Mouse (Mus musculus) testis, adult 2 months (tissue): Measurements from ENCODE around the gene Pcdh7.

ENCODE experiments used
- CTCF ChIP-seq: fragments of 200-500 bp; IDR thresholded peaks from 2 replicates; pipeline ENCODE4 v1.5.1; 2012; ENCODE audit warnings: low read depth, mild to moderate bottlenecking, inconsistent platforms, low read length, moderate library complexity; ENCODE audit not compliant: control insufficient read depth, insufficient read depth, insufficient replicate concordance
- POLR2A ChIP-seq: fragments of 200-500 bp; IDR thresholded peaks from 2 replicates; pipeline ENCODE4 v1.6.1; 2012; ENCODE audit warnings: low read depth, mild to moderate bottlenecking, inconsistent platforms, low read length, moderate library complexity; ENCODE audit not compliant: control insufficient read depth

DNA sequence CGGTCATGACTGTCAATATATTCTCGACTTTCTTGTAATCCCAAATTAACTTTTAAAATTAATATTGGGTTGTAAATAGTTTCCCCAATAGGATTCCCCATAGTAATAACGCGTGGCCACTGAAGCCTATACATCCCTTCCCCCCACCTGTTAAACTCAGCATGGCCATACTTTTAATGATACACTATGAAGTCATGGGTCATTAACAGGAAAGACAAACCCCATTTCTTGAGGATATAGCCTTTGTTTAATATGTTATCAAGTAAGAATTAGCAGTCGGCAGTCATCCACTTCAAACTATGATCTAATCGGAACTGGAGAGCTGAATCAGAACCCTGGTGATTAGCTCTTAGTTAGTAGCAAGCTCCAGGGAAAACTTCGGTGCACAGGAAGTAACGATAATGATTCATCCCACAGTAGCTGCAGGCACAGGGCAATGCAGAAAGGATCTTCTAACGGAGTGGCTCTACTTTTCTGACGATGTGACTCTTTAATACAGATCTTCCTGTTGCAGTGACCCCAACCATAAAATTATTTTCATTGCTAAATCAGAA lies 50.8 kb downstream of the Pcdh7 start:
- no peak for TF ChIP-seq POLR2A
- TF ChIP-seq CTCF = no peak
